Mouse (Mus musculus): ENCODE data around the gene Klk12.
A peak's percentile ranks its signal among the peaks of the same experiment; 100 is the strongest.

The Klk12 gene

DNA sequence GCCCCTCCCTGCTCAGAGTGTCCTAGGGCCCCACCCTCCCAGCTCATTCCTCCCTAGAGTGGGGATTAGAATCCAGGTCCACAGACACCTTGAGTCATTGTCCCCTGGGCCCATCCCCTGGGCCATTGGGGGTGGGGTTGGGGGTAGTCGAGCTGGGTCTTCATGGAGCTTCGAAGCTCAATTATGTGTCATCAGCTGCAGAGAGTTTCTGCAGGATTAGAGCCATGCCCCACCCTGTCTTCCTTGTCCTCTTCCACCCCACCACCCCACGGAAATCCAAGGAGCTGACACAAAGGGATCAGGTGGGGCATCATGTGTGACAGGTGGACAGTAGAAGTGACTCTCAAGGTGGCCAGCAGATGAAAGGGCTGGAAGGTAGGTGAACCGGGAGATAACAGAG lies at the start of gene Klk12:
TSS of gene Klk12 (plus strand) at position 301 of the 400 bp plus-strand sequence.
- DNase-seq (ENCODE audit: low spot score in 2 of 2) = no peak

DNA sequence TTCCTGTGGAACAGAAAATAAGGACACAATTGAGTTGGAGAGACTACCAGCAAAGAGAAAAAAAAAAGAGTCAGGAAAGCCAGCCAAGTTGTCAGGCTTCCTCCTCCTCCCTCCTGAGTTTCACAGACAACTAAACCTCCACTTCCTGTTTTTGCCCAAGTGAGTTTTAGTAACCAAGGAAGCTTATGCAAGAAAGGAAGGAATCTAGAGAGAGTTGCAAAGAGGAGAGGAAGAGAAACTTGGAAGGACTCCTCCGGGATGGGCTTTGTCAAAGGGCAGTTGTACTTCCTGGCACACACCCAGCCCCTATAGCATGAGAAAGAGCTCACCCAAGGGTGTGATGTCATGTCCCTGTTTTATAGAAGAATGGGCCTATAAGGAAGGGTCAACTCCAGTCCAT lies 20.9 kb upstream of the Klk12 start:
- DNase-seq (ENCODE audit: low spot score in 2 of 2) = no peak

DNA sequence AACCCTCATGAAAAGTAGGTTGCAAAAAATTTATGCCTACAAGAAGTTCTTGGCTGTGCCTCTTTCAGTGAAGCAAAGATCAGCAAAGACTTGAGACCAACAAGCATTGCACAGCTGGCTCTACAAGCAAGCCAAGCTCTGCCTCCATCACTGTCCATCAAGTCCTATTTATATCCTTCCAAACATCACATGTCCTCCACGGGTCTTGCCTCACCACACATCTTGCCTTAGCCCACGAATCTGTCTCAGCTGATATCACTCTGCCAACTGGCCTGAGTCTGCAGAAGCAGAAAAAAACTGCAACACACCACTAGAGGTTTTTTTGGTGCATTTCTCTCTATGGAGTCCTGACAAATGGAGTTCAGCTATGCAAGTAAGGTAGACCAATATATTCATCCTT lies 15.9 kb upstream of the Klk12 start:
- DNase-seq (ENCODE audit: low spot score in 2 of 2) = no peak

DNA sequence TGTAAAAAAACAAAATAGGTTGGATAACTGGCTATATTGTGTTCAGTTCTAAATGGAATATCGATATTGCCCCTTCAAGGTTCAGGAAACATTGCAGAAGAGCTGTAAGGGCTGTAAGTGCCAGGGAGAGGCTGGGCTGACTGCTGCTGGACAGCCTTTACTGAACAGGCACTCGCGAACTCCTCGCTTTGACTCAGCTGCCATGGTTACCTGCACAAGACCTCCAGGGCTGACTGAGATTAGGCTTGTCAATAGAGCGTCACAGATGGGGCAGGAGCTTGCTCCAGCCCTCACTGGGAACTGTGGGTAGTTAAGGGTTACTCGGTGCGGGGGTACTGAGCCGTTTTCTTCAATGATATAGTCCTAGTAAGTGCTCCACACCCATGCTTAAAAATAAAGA lies 2.2 kb upstream of the Klk12 start:
- no peak for DNase-seq (ENCODE audit: low spot score in 2 of 2)

DNA sequence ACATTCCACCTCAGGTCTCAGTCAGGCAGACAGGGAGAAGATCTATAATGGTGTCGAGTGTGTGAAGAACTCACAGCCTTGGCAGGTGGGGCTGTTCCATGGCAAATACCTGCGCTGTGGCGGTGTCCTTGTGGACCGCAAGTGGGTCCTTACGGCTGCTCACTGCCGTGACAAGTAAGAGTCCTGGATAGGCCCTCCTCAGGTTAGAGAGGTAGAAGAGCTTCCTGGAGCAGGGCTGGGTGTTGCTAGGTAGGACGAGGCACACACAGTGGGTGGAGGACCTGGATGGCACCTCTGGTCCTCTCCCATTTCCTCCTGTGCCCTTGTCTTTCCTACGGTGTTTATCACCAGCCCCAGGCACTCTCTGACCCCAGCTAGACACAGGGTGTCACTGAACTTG lies 939 bp downstream of the Klk12 start:
- DNase-seq (ENCODE audit: low spot score in 2 of 2) = no peak

DNA sequence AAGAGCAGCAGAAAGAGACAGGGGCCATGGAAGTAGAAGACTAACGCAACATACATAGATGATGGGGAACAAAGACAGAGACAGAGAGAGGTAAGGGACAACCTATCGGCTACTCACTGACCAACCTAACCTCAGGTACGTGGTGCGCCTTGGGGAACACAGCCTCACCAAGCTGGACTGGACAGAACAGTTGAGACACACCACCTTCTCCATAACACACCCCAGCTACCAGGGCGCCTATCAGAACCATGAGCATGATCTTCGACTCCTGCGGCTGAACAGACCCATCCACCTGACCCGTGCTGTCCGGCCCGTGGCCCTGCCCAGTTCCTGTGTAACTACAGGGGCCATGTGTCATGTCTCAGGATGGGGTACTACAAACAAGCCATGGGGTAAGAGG lies 2.0 kb downstream of the Klk12 start:
- no peak for DNase-seq (ENCODE audit: low spot score in 2 of 2)

DNA sequence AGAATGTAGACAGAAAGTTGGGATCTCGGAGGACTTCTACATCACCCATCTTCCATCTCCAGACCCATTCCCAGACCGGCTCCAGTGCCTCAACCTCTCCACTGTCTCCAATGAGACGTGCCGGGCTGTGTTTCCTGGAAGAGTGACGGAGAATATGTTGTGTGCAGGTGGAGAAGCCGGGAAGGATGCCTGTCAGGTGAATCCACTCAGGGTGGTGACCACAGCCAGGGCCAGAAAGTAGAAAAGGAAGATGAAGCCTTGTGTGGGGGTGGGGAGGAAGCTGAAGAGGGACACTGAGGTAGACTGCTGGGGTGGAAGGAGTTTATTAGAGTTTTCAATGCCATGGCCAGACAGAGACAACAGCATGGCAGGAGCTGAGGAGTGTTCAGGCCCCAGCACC lies 3.2 kb downstream of the Klk12 start:
- no peak for DNase-seq (ENCODE audit: low spot score in 2 of 2)

DNA sequence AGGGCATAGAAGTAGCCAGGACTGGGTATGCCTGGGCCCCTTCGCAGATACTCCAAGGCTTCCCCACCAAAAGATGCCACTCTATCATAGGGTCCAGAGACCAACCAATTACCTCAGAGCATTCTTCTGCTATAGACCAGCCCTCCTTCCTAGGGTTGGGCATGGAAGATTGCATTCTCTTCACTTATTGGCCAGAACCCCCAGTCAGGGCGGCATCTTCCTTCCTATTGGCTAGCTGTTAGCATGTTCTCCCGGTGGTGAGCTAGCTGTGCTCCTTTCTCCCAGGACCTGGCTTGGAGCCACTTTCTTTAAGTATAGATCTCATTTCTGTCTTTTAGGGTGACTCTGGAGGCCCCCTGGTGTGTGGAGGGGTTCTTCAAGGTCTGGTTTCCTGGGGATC lies 4.2 kb downstream of the Klk12 start:
- DNase-seq (ENCODE audit: low spot score in 2 of 2) = no peak

DNA sequence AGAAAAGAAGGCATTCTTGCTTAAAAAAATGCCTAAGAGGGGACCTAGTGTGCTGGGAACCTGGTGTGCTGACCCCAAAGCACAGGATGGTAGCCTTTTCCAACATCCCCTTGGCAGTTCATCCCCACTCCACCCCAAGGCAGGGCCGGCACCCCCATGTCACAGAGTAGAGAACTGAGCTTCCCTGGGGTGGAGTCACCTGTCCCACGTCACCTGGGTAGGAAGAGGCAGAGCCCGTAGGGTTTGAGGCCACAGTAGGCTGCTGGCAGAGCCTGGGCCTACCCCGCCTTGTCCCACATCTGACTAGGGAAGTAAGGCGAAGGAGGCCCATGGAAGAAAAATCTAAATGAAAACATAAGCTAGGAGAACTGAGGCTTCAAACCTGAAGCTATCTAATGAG lies 5.7 kb downstream of the Klk12 start, which contains the start of gene Klk11:
TSS of gene Klk11 (plus strand) at position 241 of the 400 bp plus-strand sequence.
- no peak for DNase-seq (ENCODE audit: low spot score in 2 of 2)

DNA sequence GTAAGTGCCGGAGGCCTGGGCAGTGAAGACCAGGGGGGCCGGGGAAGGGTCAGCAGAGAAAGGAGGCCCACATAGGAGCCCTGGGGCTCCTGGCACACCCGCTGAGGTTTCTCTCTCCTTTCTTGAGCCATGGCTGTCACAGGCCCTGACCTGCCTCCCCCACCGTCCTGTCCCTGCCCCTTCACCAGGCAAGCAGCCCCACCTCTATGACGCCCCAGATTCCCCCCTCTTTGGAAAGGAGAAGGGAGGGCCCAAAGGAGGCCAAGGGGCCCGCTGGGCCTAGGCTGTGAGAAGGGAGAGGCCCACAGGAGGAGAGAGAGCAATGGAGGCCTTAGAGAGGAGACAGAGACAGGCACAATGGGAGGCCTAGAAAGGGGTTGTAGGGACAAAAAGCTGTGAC lies 6.1 kb downstream of the Klk12 start:
- no peak for DNase-seq (ENCODE audit: low spot score in 2 of 2)

DNA sequence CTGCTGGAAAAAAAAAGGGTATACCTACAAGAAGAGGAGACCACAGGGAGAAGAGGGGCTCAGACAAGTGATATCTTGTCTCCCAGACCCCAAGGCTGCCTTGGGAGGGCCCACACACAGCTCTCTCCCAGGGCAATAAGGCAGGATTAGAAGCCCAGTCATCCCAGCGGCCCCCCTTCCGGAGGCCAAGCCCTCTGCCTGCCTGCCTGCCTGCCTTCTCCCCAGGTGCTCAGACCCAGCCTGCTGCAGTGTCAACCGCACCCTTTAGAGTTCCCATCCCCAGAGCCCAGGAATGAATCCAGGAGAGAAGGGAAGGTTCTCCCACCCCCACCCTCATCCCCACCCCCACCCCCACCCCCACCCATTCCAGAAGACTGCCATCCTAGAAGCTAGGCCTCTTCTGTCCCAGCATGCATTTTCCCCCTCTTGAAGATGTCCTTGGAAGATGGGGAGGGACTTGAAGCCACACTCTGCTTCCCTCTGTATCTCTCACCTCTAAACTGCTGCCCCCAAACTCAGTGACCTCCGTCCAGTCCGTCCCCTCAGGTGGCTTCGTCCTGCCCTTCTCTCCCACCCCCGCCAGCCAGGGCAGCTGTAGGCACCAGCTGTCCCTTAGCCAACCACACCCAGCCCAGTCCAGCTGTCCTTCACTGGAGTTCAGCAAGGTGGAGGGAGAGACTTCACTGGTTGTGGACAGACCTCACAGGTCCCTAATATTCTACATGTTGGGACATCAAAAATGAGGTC lies 6.8 kb downstream of the Klk12 start:
- no peak for DNase-seq (ENCODE audit: low spot score in 2 of 2)

DNA sequence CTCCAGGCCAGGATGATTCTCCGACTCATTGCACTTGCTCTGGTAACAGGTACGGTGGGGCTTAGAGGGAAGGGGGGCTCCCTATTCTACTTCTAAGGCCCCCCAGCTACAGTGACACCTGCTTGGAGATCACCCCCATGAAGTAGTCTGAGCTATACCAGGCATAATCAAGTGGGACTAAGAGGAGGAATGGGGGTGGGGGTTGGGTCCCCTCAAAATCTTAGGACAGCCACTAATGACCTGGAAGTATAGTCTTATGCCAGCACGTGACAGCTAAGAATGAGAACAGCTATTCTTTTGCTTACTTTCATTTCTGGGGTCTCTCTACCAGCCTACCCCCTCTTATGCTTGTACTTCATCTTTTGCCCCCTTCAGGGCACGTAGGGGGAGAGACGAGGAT lies 7.8 kb downstream of the Klk12 start:
- DNase-seq (ENCODE audit: low spot score in 2 of 2) = no peak

DNA sequence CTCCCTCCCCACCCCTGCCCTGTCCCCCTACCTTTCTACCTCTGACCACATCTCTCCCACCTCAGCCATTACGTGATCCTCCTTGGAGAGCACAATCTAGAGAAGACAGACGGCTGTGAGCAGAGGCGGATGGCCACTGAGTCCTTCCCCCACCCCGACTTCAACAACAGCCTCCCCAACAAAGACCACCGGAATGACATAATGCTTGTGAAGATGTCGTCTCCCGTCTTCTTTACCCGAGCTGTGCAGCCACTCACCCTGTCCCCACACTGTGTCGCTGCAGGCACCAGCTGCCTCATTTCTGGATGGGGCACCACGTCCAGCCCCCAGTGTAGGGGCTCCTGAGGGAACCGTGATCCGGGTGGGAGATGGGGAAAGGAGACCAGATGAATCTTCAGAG lies 8.7 kb downstream of the Klk12 start:
- no peak for DNase-seq (ENCODE audit: low spot score in 2 of 2)

DNA sequence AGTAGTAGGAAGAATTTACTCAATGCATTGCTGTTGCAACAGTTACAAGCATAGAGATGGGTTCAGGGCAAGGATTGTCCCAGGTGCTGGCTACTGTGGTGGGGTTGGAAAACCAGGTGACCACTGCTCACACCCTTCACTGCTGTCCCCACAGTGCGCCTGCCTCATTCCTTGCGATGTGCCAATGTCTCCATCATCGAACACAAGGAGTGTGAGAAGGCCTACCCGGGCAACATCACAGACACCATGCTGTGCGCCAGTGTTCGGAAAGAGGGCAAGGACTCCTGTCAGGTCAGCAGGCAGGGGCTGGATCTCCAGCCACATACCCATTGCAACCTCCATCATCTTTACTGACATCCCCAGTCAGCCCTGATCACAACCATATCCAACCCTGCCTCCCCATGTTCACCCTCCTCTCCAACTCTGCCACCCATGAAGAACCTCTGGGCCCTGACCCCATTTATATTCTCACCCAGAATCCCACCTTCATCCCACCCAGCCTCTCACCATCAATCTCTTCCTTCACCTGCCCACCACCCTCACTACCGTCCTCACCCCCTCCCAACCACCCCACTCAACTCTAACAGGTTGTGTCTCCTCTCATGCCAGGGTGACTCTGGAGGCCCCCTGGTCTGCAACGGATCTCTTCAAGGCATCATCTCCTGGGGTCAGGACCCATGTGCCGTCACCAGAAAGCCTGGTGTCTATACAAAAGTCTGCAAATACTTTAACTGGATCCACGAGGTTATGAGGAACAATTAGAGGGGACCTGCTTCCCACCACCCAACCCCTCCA lies 9.7 kb downstream of the Klk12 start:
- no peak for DNase-seq (ENCODE audit: low spot score in 2 of 2)

DNA sequence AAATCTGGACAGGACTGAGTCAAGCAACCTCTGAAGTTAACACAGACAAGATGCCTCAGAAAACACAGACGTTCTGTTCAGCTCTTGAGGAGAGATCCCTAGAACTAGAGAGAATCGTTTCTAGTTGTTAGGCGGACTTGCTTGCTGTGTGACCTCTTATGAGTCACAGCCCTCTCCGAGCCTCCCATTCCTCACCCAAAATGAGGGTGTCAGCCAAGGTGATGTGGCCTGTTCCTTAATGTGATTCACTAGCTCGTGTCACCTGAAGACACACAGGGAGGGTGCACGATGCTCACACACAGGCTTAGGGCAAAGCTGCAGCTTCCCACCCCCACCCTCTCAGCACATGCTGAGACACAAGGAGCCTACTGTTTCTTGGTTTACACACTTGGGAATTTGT lies 11.5 kb downstream of the Klk12 start:
- no peak for DNase-seq (ENCODE audit: low spot score in 2 of 2)

DNA sequence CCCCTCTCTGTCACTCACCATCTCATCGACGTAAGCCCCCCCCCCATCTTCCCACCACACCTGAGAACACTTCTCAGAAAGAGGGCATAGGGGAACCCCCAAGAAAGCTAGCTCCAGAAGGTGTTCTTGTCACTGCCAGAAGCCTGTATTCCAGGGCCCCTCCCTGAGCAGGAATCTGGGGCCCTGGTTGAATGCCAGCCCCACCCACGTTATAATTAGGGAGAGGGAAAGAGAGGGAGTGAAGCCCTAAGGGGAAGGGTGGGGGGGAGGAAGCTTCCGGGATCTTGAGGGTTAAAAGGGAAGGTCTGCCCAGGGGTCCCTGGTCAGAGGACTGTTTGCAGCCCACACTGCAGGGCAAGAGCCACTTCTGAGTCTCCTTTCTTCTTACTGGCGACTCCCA lies 12.0 kb downstream of the Klk12 start, which contains the start of gene Klk10:
TSS of gene Klk10 (plus strand) at position 290 of the 400 bp plus-strand sequence.
- DNase-seq (ENCODE audit: low spot score in 2 of 2) = no peak

DNA sequence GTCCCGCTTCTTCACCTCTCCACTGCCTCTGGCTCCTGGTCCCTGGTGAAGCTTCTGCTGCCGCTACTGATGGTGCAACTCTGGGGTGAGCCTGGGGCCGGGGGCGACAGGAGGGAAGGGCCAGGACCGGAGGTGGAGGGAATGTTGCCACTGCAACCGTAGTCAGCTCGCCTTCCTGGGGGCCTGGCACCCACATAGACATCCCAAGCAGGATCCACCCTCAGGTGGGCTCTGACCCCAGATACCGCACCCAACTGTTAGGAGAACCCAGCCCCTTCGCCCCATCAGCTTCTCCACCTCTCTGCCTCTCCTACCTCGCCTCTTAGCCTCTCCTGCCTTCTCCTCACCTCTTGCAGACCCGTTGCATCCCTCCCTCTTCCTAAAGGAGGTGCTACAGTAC lies 12.8 kb downstream of the Klk12 start:
- no peak for DNase-seq (ENCODE audit: low spot score in 2 of 2)

DNA sequence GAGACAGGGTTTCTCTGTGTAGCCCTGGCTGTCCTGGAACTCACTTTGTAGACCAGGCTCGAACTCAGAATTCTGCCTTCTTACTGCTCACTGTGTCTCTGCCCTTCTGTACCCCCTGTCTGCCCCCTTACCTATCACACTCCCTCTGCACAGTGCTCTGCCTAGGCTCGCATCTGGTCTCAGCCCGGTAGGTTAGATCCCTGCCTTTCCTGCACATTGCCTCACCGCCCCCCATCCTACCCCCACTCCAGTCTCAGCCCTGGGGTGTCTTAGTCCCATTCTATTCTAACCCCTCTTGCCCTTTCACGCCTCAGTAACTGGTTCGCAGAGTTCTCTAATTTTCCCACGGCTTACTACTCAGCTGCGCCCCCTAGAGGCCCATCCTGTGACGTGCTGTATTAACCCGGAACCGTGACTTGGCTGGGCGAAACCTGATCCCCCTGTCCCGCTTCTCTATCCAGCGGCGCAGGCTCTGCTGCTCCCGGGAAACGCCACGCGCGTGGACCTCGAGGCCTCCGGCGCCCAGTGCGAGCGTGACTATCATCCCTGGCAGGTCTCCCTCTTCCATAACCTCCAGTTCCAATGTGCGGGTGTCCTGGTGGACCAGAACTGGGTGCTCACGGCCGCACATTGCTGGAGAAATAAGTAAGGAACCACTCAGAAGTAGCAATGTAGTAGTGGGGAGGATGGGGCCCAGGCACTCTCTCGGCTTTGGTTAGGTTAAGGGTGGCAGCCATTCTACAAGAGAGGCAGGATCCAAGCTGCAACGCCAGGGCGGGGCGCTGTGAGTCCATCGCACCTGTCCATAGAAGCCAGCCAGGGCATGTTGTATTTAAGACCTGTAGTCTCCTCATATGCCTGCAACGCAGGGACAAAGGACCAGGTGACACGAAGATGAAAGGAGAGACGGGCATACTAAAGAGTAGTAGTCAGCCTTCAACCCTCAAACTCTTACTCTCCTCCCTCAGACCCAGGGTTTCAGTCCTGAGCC lies 13.9 kb downstream of the Klk12 start:
- peak in 1 of 2 experiments; percentile 67 for DNase-seq (ENCODE audit: low spot score in 2 of 2)

DNA sequence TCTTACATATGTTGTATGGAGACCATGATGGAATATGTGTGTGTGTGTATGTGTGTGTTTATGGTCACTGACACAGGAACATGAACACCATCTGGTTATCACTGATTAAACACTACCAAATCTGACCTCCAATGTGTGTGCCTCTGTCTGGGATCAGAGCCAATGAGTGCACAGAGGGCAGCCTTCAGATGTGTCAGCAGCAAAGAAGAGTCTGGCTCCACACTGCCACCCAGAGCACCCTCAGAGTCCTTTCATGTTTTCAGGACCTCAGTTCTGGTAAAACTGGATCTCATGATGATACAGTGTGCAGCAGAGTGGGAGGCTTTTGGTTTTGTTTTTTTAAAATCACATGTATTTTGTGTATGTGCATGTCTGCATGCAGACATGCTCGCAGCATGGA lies 16.6 kb downstream of the Klk12 start:
- DNase-seq (ENCODE audit: low spot score in 2 of 2) = no peak

DNA sequence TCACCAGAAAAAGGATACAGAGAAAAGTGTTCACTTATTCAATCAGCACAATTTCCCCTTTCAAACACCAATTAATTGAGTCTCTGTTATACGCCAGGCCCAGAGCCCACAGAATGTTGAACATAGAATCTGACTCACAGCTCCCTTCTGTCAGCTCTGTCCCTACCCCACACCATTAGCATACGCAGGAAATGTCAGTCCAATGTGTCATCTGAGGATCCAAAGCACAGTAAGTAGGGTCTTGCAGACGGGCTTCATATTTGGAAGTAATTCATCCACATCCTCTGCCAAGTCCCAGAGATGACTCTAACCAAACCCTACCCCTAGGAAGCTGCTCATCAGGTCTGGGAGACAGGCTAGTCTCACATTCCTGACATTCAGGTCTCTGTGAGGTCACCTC lies 19.4 kb downstream of the Klk12 start:
- DNase-seq (ENCODE audit: low spot score in 2 of 2) = no peak

DNA sequence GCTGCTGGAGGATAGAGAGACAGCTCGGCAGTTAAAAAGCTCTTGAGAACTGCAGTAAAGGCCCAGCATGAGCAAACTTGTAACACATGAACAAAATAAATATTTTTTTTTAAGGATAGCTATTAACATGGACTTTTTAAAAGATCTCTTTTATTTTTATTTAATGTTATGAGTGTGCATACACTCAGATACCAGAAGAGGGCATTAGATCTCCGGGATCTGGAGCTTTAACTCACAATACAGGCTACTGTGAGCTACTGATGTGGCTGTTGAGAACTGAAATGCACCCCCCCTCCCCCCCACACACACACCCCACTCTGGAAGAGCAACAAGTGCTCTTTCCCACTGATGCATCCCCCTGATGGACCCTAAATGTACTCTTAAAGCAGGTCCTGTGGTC lies 20.6 kb downstream of the Klk12 start:
- no peak for DNase-seq (ENCODE audit: low spot score in 2 of 2)

DNA sequence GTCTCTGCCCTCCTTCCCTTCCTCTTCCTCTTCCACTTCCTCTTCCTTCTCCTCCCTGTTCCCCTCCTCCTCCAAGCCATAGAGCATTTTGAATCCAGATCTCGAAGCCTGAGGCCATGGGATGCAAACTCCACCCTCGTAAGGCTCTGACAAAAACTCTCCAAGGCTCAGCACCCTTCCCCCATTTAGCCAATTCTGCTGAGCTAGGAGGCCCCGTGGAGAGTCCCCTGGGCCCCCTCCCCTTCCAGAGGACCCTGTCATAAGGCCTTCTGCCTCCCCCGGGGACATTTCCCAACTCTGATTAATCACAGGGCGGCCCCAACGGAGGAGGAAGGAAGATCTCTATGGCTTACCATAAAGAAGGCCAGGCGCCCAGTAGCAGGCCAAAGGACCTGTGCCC lies 22.9 kb downstream of the Klk12 start, which contains the start of gene Klk9:
TSS of gene Klk9 (plus strand) at position 301 of the 400 bp plus-strand sequence.
- DNase-seq (ENCODE audit: low spot score in 2 of 2) = no peak
